Mouse (Mus musculus) olfactory bulb, adult 2 months (tissue): ENCODE measurements at regions not wholly inside any gene's neighbourhood (a gene's known extent, or its start where the extent isn't known, plus 50 kb on each side); places are given as distances from the start of the nearest gene placed in this dataset.

Experiments
- CTCF ChIP-seq: fragments of 200-500 bp; IDR thresholded peaks from 2 replicates; pipeline ENCODE4 v1.5.1; 2012; ENCODE audit warnings: low read depth, mild to moderate bottlenecking, low read length, moderate library complexity; ENCODE audit not compliant: insufficient read depth
- POLR2A ChIP-seq: fragments of 200-500 bp; IDR thresholded peaks from 2 replicates; pipeline ENCODE4 v1.6.1; 2012; ENCODE audit warnings: mild to moderate bottlenecking, low read depth, low read length, moderate library complexity; ENCODE audit not compliant: insufficient read depth

DNA sequence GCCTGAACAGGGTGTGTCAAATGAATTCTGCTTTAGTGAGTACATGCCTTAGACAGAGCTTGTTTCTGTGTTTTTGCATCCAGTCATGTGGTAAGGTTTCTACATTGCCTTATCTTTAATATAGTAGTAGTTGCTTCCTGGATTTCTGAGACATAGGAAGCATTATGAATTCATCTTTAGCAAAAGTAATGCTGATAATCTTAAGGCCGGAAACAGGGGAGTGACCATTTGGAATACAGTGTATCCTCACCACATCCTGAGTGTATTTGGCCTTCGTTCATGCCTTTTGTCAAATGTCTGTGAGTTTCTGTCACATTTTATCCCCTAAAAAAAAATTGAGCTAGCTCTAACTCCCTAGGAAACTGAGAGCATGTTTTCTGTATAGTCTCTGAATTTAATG is 482.9 kb downstream of the Cetn3 start:
- TF ChIP-seq POLR2A (no peak), CTCF (no peak)
